Mouse (Mus musculus) liver, adult 2 months (tissue): ENCODE measurements around the gene Emc8. TPM values are rescaled to one million over a fixed set of nuclear protein-coding genes. Genes with fewer than 3 reads are reported as not detected.

Experiments
- DNase-seq: peaks from one replicate; pipeline ENCODE4 v3.0.0-alpha.2; 2011; ENCODE audit warnings: low read depth, low spot score; ENCODE audit errors: extremely low read depth
- H3K27ac ChIP-seq: fragments of 200-500 bp; replicated peaks from 2 replicates; pipeline ENCODE4 v1.5.1; 2012; ENCODE audit warnings: low read depth, mild to moderate bottlenecking, control low read depth, inconsistent platforms, low read length; ENCODE audit not compliant: insufficient read depth
- H3K27me3 ChIP-seq: fragments of 200-500 bp; 2 replicates; pipeline ENCODE4 v1.6.1; 2012; ENCODE audit warnings: mild to moderate bottlenecking, moderate library complexity, low read length, inconsistent platforms; ENCODE audit not compliant: control insufficient read depth, insufficient read depth
- H3K36me3 ChIP-seq: fragments of 200-500 bp; 2 replicates; pipeline ENCODE4 v1.6.1; 2012; ENCODE audit warnings: low read length, inconsistent platforms; ENCODE audit not compliant: control insufficient read depth, insufficient read depth
- H3K4me1 ChIP-seq: fragments of 200-500 bp; 2 replicates; pipeline ENCODE4 v1.6.1; 2011; ENCODE audit warnings: low read length; ENCODE audit not compliant: control insufficient read depth, insufficient read depth
- H3K4me3 ChIP-seq: fragments of 200-500 bp; 2 replicates; pipeline ENCODE4 v1.5.1; 2011; ENCODE audit warnings: low read depth, mild to moderate bottlenecking, control low read depth, low read length, moderate library complexity; ENCODE audit not compliant: insufficient read depth
- H3K79me2 ChIP-seq: fragments of 200-500 bp; 2 replicates; pipeline ENCODE4 v1.6.1; 2012; ENCODE audit warnings: inconsistent platforms, mild to moderate bottlenecking, low read length, moderate library complexity; ENCODE audit not compliant: control insufficient read depth, insufficient read depth
- H3K9ac ChIP-seq: fragments of 200-500 bp; 2 replicates; pipeline ENCODE4 v1.6.1; 2012; ENCODE audit warnings: low read depth, mild to moderate bottlenecking, control low read depth, inconsistent platforms, low read length
- CTCF ChIP-seq: fragments of 200-500 bp; IDR thresholded peaks from 2 replicates; pipeline ENCODE4 v1.5.1; 2011; ENCODE audit warnings: low read depth, low read length, control low read depth
- POLR2A ChIP-seq: fragments of 200-500 bp; IDR thresholded peaks from 2 replicates; pipeline ENCODE4 v1.6.1; 2011; ENCODE audit warnings: low read length, control low read depth; ENCODE audit not compliant: insufficient read depth; ENCODE audit errors: extremely low read depth
- whole genome bisulfite sequencing: fragments of 180-500 bp; shearing (Covaris S2); methylation state at CpG from one replicate; pipeline ENCODE4 v1.1.7; 2018; 5-methylcytosine and 5-hydroxymethylcytosine counted together
- polyA plus RNA-seq: library from polyadenylated mRNA; depleted of rRNA; stranded (reverse); fragments of >200 nt; gene quantifications from 2 replicates; pipeline ENCODE4 v1.2.3, GENCODE M21; 2012
- total RNA-seq: library from RNA; depleted of rRNA; stranded (reverse); fragments of >200 nt; gene quantifications from 2 replicates; pipeline ENCODE4 v1.2.3, GENCODE M21; 2014

The Emc8 gene
- total and polyA plus RNA-seq, 2 experiments: 6.7 to 47.8 TPM

- H3K9ac ChIP-seq: no peak overlapping the region
- H3K4me1 ChIP-seq: peaks cover 5% of the 10 kb centered on the region; the same call in 1 of the 2 replicates
- no peaks in the 10 kb centered on the region for H3K79me2 ChIP-seq
- no peak overlapping the region for H3K27ac ChIP-seq
- peak; percentile 61 for DNase-seq
- no peaks in the 10 kb centered on the region for H3K36me3 ChIP-seq
- no peaks in the 10 kb centered on the region for H3K27me3 ChIP-seq
- TF ChIP-seq CTCF (no peak), POLR2A (no peak)
- H3K4me3 ChIP-seq: no peak overlapping the region
- WGBS: 14% methylated on average over 7 of the region's 7 CpGs
These were observed 23.7 kb downstream of the Emc8 start for GRCm38 (mm10) chr8:120644663-120645062.

- H3K27me3 ChIP-seq: no peaks in the 10 kb centered on the region
- 89% methylated on average over 10 of the region's 10 CpGs for WGBS
- H3K9ac ChIP-seq: no peak overlapping the region
- no peak for DNase-seq
- no peak overlapping the region for H3K4me3 ChIP-seq
- TF ChIP-seq POLR2A: no peak
- TF ChIP-seq CTCF: no peak
- no peaks in the 10 kb centered on the region for H3K36me3 ChIP-seq
- no peaks in the 10 kb centered on the region for H3K79me2 ChIP-seq
- peaks cover 5% of the 10 kb centered on the region; the same call in 1 of the 2 replicates for H3K4me1 ChIP-seq
- H3K27ac ChIP-seq: no peak overlapping the region
These were observed 26.2 kb downstream of the Emc8 start for GRCm38 (mm10) chr8:120642031-120642662.

- DNase-seq: no peak
- Histone ChIP-seq H3K9ac (no peak overlapping the region), H3K4me3 (no peak overlapping the region), H3K27ac (no peak overlapping the region), H3K27me3 (no peaks in the 10 kb centered on the region), H3K36me3 (no peaks in the 10 kb centered on the region), H3K79me2 (no peaks in the 10 kb centered on the region), H3K4me1 (peaks cover 5% of the 10 kb centered on the region; the same call in 1 of the 2 replicates)
- WGBS: 54% methylated on average over 8 of the region's 8 CpGs
- TF ChIP-seq POLR2A (no peak), CTCF (no peak)
These were observed 27.1 kb downstream of the Emc8 start for GRCm38 (mm10) chr8:120641245-120641644.

GRCm38 (mm10) chr8:120634329-120634839 lies 34.0 kb downstream of the Emc8 start:
- H3K4me1 ChIP-seq: peaks cover 2% of the 10 kb centered on the region; the same call in 1 of the 2 replicates
- H3K9ac ChIP-seq: peak overlapping the region; percentile 83
- no peaks in the 10 kb centered on the region for H3K27me3 ChIP-seq
- no peaks in the 10 kb centered on the region for H3K79me2 ChIP-seq
- DNase-seq: peak; percentile 87
- TF ChIP-seq CTCF (no peak), POLR2A (0 out of 2 replicates have a peak, but pooled peaks have one; percentile 20)
- H3K36me3 ChIP-seq: no peaks in the 10 kb centered on the region
- 1% methylated on average over 42 of the region's 42 CpGs for WGBS
- peak overlapping the region; percentile 84 for H3K27ac ChIP-seq
- H3K4me3 ChIP-seq: peak overlapping the region; percentile 66; the same call in 1 of the 2 replicates

GRCm38 (mm10) chr8:120633665-120634271 lies 34.6 kb downstream of the Emc8 start:
- Histone ChIP-seq H3K4me3 (peak overlapping the region; percentile 66), H3K9ac (peak overlapping the region; percentile 83), H3K27me3 (no peaks in the 10 kb centered on the region), H3K79me2 (no peaks in the 10 kb centered on the region), H3K27ac (peak overlapping the region; percentile 56; the same call in 1 of the 2 replicates), H3K36me3 (no peaks in the 10 kb centered on the region), H3K4me1 (peaks cover 2% of the 10 kb centered on the region; the same call in 1 of the 2 replicates)
- DNase-seq: no peak
- WGBS: 3% methylated on average over 44 of the region's 44 CpGs
- TF ChIP-seq POLR2A (no peak), CTCF (no peak)
